Mouse (Mus musculus) neural tube, embryonic 11.5 days (tissue): Measurements from ENCODE around the gene Fxyd7. TPM values are rescaled to one million over a fixed set of nuclear protein-coding genes. Genes with fewer than 3 reads are reported as not detected.

Source experiments
- ATAC-seq: fragments of 200-750 bp; cut with Nextera tagmentation; 2 replicates; pipeline ENCODE4 v1.8.0; 2017; ENCODE audit warnings: moderate number of reproducible peaks, mild to moderate bottlenecking, moderate TSS enrichment, moderate library complexity; ENCODE audit not compliant: insufficient read depth, low FRiP score, low TSS enrichment
- DNase-seq: peaks from one replicate; pipeline ENCODE4 v3.0.0-alpha.2; 2015; ENCODE audit warnings: low spot score
- H3K27ac ChIP-seq: fragments of 300-500 bp; sonication (generic); 2 replicates; pipeline ENCODE4 v1.5.1; 2014; ENCODE audit warnings: low read depth, mild to moderate bottlenecking, low read length
- H3K27me3 ChIP-seq: fragments of 300-500 bp; sonication (generic); 2 replicates; pipeline ENCODE4 v1.6.1; 2014; ENCODE audit warnings: mild to moderate bottlenecking, low read length, mixed read lengths; ENCODE audit not compliant: control insufficient read depth, insufficient read depth
- H3K36me3 ChIP-seq: fragments of 300-500 bp; sonication (generic); 2 replicates; pipeline ENCODE4 v1.6.1; 2014; ENCODE audit warnings: mild to moderate bottlenecking, low read length, moderate library complexity, mixed read lengths; ENCODE audit not compliant: control insufficient read depth, insufficient read depth
- H3K4me1 ChIP-seq: fragments of 300-500 bp; sonication (generic); 2 replicates; pipeline ENCODE4 v1.6.1; 2014; ENCODE audit warnings: low read length, mixed read lengths; ENCODE audit not compliant: control insufficient read depth, insufficient read depth
- H3K4me2 ChIP-seq: fragments of 300-500 bp; sonication (generic); 2 replicates; pipeline ENCODE4 v1.6.1; 2014; ENCODE audit warnings: low read depth, mild to moderate bottlenecking, moderate library complexity
- H3K4me3 ChIP-seq: fragments of 300-500 bp; sonication (generic); 2 replicates; pipeline ENCODE4 v1.5.1; 2014; ENCODE audit warnings: low read depth, low read length
- H3K9ac ChIP-seq: fragments of 300-500 bp; sonication (generic); 2 replicates; pipeline ENCODE4 v1.6.1; 2014; ENCODE audit warnings: mild to moderate bottlenecking, low read length
- H3K9me3 ChIP-seq: fragments of 300-500 bp; sonication (generic); 2 replicates; pipeline ENCODE4 v1.6.1; 2016; ENCODE audit warnings: low read length; ENCODE audit not compliant: control insufficient read depth
- WGBS: fragments of 180-500 bp; shearing (Covaris S2); extraction: QIAGEN DNeasy Blood & Tissue Kit; methylation state at CpG from one replicate; pipeline ENCODE4 v1.1.7; 2014; 5-methylcytosine and 5-hydroxymethylcytosine counted together
- polyA plus RNA-seq: library from polyadenylated mRNA; unstranded; fragments of >200 nt; fragmentation: Nextera tagmentation; extraction: Ambion mirVana; gene quantifications from 2 replicates; pipeline ENCODE4 v1.2.1, GENCODE M21; 2014

The Fxyd7 gene
- polyA plus RNA-seq, 1 experiment from 2014 or later = 36.5 TPM

- Histone ChIP-seq H3K27me3 (no peaks in the 10 kb centered on the region), H3K4me1 (peaks cover 2% of the 10 kb centered on the region; the same call in 1 of the 2 replicates), H3K4me3 (no peak overlapping the region), H3K27ac (no peak overlapping the region), H3K9ac (no peak overlapping the region), H3K9me3 (0 out of 2 replicates have a peak, but pooled peaks cover 2% of the 10 kb centered on the region), H3K36me3 (no peaks in the 10 kb centered on the region), H3K4me2 (no peak overlapping the region)
- DNase-seq = no peak
- ATAC-seq = no peak
- 91% methylated on average over 8 of the region's 8 CpGs for WGBS
These were observed 28.4 kb upstream of the Fxyd7 start for GRCm38 (mm10) chr7:31079670-31080069.

GRCm38 (mm10) chr7:31077885-31078445 is 26.7 kb upstream of the Fxyd7 start:
- WGBS = 46% methylated on average over 5 of the region's 5 CpGs
- 0 out of 2 replicates have a peak, but pooled peaks cover 2% of the 10 kb centered on the region for H3K9me3 ChIP-seq
- H3K9ac ChIP-seq = no peak overlapping the region
- no peak overlapping the region for H3K27ac ChIP-seq
- DNase-seq = peak; percentile 39
- H3K4me3 ChIP-seq = no peak overlapping the region
- no peaks in the 10 kb centered on the region for H3K36me3 ChIP-seq
- 0 out of 2 replicates have a peak overlapping the region, but pooled peaks have one; percentile 5 for H3K4me2 ChIP-seq
- peaks cover 2% of the 10 kb centered on the region; the same call in 1 of the 2 replicates for H3K4me1 ChIP-seq
- no peak for ATAC-seq
- no peaks in the 10 kb centered on the region for H3K27me3 ChIP-seq

- H3K4me2 ChIP-seq = 0 out of 2 replicates have a peak overlapping the region, but pooled peaks have one; percentile 5
- no peak for DNase-seq
- 0 out of 2 replicates have a peak, but pooled peaks cover 2% of the 10 kb centered on the region for H3K9me3 ChIP-seq
- no peak overlapping the region for H3K4me3 ChIP-seq
- peaks cover under 1% of the 10 kb centered on the region; the same call in 1 of the 2 replicates for H3K4me1 ChIP-seq
- no peak overlapping the region for H3K9ac ChIP-seq
- H3K27me3 ChIP-seq = no peaks in the 10 kb centered on the region
- WGBS = 62% methylated on average over 6 of the region's 6 CpGs
- H3K36me3 ChIP-seq = no peaks in the 10 kb centered on the region
- H3K27ac ChIP-seq = no peak overlapping the region
- ATAC-seq = peak; percentile 38; the same call in 1 of the 2 replicates
These were observed 26.2 kb upstream of the Fxyd7 start for GRCm38 (mm10) chr7:31077470-31077869.

- ATAC-seq (no peak), DNase-seq (no peak)
- peaks cover 2% of the 10 kb centered on the region; the same call in 1 of the 2 replicates for H3K4me1 ChIP-seq
- H3K4me3 ChIP-seq = no peak within 1 kb of the TSS
- H3K36me3 ChIP-seq = no peaks in the 10 kb centered on the region
- WGBS = 56% methylated on average over 5 of the region's 5 CpGs
- H3K9me3 ChIP-seq = 0 out of 2 replicates have a peak, but pooled peaks cover 2% of the 10 kb centered on the region
- H3K9ac ChIP-seq = no peak within 1 kb of the TSS
- no peak within 1 kb of the TSS for H3K27ac ChIP-seq
- H3K4me2 ChIP-seq = no peak within 1 kb of the TSS
- H3K27me3 ChIP-seq = no peaks in the 10 kb centered on the region
These were observed 25.2 kb upstream of the Fxyd7 start, which contains the start of gene Fxyd3 for GRCm38 (mm10) chr7:31076492-31076891. Gene Fxyd3 (minus strand): TSS chr7:31076704.

GRCm38 (mm10) chr7:31074713-31075069 is 23.4 kb upstream of the Fxyd7 start:
- 74% methylated on average over 5 of the region's 5 CpGs for WGBS

GRCm38 (mm10) chr7:31074061-31074712 is 22.9 kb upstream of the Fxyd7 start:
- no peak overlapping the region for H3K9ac ChIP-seq
- WGBS = 58% methylated on average over 7 of the region's 7 CpGs
- H3K36me3 ChIP-seq = no peaks in the 10 kb centered on the region
- H3K4me2 ChIP-seq = no peak overlapping the region
- DNase-seq (no peak), ATAC-seq (no peak)
- H3K4me3 ChIP-seq = no peak overlapping the region
- H3K27ac ChIP-seq = 0 out of 2 replicates have a peak overlapping the region, but pooled peaks have one; percentile 6
- H3K4me1 ChIP-seq = peaks cover 2% of the 10 kb centered on the region; the same call in 1 of the 2 replicates
- no peaks in the 10 kb centered on the region for H3K9me3 ChIP-seq
- no peaks in the 10 kb centered on the region for H3K27me3 ChIP-seq

More at GRCm38 (mm10) chr7:31074713-31075069, 23.4 kb upstream of the Fxyd7 start:
- Histone ChIP-seq H3K4me3 (no peak overlapping the region), H3K9me3 (no peaks in the 10 kb centered on the region), H3K36me3 (no peaks in the 10 kb centered on the region), H3K9ac (no peak overlapping the region), H3K27ac (no peak overlapping the region), H3K4me2 (no peak overlapping the region), H3K4me1 (peaks cover 2% of the 10 kb centered on the region; the same call in 1 of the 2 replicates), H3K27me3 (no peaks in the 10 kb centered on the region)
- DNase-seq = no peak
- no peak for ATAC-seq

GRCm38 (mm10) chr7:31073546-31073945 is 22.3 kb upstream of the Fxyd7 start:
- Histone ChIP-seq H3K9ac (no peak overlapping the region), H3K27me3 (no peaks in the 10 kb centered on the region), H3K4me2 (no peak overlapping the region), H3K36me3 (no peaks in the 10 kb centered on the region), H3K4me3 (no peak overlapping the region), H3K9me3 (no peaks in the 10 kb centered on the region), H3K27ac (no peak overlapping the region), H3K4me1 (peaks cover 2% of the 10 kb centered on the region; the same call in 1 of the 2 replicates)
- ATAC-seq (no peak), DNase-seq (no peak)

GRCm38 (mm10) chr7:31072326-31072725 is 21.1 kb upstream of the Fxyd7 start:
- WGBS = 26% methylated on average over 9 of the region's 9 CpGs
- no peak for DNase-seq
- H3K4me3 ChIP-seq = no peak overlapping the region
- H3K4me1 ChIP-seq = peaks cover 2% of the 10 kb centered on the region; the same call in 1 of the 2 replicates
- no peak for ATAC-seq
- no peaks in the 10 kb centered on the region for H3K36me3 ChIP-seq
- H3K27ac ChIP-seq = no peak overlapping the region
- H3K9ac ChIP-seq = no peak overlapping the region
- no peak overlapping the region for H3K4me2 ChIP-seq
- H3K9me3 ChIP-seq = no peaks in the 10 kb centered on the region
- no peaks in the 10 kb centered on the region for H3K27me3 ChIP-seq
